Mouse (Mus musculus): ENCODE results near the gene Olfr427. TPM values are rescaled to one million over a fixed set of nuclear protein-coding genes. Genes with fewer than 3 reads are reported as not detected.

Gene Olfr427
- polyA plus RNA-seq, 1 experiment from 2014 or later = not detected

DNA sequence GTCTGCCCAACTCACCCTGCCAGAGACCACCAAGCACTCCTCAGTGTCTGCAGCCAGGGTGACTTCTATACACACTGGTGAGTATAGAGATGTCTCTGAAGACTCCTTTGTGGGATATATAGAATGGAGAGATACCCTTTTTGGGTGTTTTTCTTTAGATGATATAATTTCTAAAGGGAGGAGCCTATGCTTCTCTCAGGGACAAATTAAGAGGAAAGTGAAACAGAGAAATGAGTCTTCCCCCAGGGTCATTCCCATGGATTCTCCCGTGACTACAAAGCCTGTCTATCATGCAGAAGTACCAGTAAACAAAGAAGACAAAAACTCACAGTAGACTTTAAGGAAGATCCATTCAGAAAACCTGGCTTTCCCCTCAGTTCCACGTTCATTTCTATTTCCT lies 24.4 kb downstream of the Olfr427 start, which contains the start of gene Olfr231:
Olfr231 (minus strand) TSS at position 101 of the 400 bp plus-strand sequence.
- no peaks in the 10 kb centered on the region for H3K27me3 ChIP-seq
- no peak within 1 kb of the TSS for H3K9ac ChIP-seq
- H3K9me3 ChIP-seq = no peaks in the 10 kb centered on the region
- H3K4me3 ChIP-seq = no peak within 1 kb of the TSS
- H3K36me3 ChIP-seq = no peaks in the 10 kb centered on the region
- 45% methylated on average over 2 of the region's 2 CpGs for WGBS
- no peak within 1 kb of the TSS for H3K27ac ChIP-seq
- no peaks in the 10 kb centered on the region for H3K4me1 ChIP-seq
- ATAC-seq (ENCODE audit: insufficient number of reproducible peaks, insufficient read depth, low FRiP score, low TSS enrichment, low read depth) = no peak
- H3K4me2 ChIP-seq = no peak within 1 kb of the TSS

DNA sequence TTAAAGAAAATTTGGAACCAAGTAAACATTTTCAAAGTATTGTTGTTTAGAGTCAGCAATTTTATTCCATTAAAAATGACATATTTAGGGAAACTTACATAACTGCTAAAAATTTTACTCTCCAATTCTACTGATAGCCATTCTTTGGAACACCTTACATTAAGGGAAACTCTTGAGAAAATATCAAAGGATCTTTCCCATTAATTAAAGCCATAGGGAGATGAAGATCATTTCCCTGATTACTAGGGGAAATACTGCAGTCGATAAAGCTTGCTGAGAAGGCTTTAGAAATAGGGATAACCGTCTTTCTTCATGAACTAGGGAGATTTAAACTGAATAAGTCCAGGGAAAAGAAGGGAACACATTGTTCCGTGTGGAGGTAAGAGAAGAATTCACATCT lies 34.5 kb downstream of the Olfr427 start, which contains the start of gene Olfr424:
Olfr424 (plus strand) TSS at position 301 of the 400 bp plus-strand sequence.
- no peak for ATAC-seq (ENCODE audit: insufficient number of reproducible peaks, insufficient read depth, low FRiP score, low TSS enrichment, low read depth)
- WGBS = 68% methylated on average over 3 of the region's 3 CpGs
- H3K27ac ChIP-seq = no peak within 1 kb of the TSS

DNA sequence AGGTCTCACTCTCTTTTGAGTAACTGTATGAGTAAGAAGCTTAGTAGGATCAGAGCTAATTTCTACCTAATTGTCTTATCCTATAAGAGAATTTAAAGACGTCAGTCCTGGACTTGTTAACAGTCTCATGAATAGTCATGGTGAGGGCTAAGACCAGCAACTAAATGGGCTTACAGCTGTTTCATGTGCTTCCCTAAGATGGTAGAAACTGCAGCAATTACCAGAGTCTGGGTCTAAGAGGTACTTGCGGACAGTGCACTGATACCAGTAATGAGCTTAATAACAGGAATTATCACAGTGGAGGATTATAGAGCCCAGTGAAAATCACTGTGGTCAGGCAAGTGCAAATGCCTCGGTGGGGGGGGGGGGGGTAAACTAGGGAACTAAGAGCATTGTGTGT lies 35.3 kb downstream of the Olfr427 start:
- Histone ChIP-seq H3K36me3 (no peaks in the 10 kb centered on the region), H3K4me3 (no peak overlapping the region), H3K9ac (no peak overlapping the region), H3K27me3 (no peaks in the 10 kb centered on the region), H3K4me2 (no peak overlapping the region), H3K9me3 (no peaks in the 10 kb centered on the region), H3K4me1 (no peaks in the 10 kb centered on the region), H3K27ac (no peak overlapping the region)
- ATAC-seq (ENCODE audit: insufficient number of reproducible peaks, insufficient read depth, low FRiP score, low TSS enrichment, low read depth) = no peak
- 54% methylated on average over 3 of the region's 3 CpGs for WGBS

More for the DNA sequence above, 34.5 kb downstream of the Olfr427 start, which contains the start of gene Olfr424:
- no peak within 1 kb of the TSS for H3K4me3 ChIP-seq
- H3K9ac ChIP-seq = no peak within 1 kb of the TSS
- no peaks in the 10 kb centered on the region for H3K36me3 ChIP-seq
- no peak within 1 kb of the TSS for H3K4me2 ChIP-seq
- H3K4me1 ChIP-seq = no peaks in the 10 kb centered on the region
- H3K9me3 ChIP-seq = no peaks in the 10 kb centered on the region
- H3K27me3 ChIP-seq = no peaks in the 10 kb centered on the region

DNA sequence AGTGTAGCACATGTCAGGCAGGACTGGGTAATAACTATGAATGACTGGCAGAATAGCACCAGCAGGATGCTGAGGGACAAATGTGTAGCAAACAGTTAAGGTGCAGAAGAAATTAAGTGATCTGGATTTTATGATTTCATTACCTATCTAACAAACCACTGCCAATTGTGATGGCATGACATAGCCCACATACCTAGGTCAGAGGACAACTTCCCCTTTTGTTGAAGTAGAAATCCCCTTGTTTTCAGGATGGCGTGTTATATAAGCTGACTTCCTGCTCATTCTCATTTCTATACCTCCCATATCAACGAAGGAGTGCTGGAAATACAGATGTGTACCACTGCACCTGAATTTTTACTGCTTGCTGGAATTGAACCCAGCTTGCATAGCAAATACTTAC lies 44.7 kb downstream of the Olfr427 start:
- Histone ChIP-seq H3K9me3 (no peaks in the 10 kb centered on the region), H3K36me3 (no peaks in the 10 kb centered on the region), H3K9ac (no peak overlapping the region), H3K27me3 (no peaks in the 10 kb centered on the region), H3K27ac (no peak overlapping the region), H3K4me3 (no peak overlapping the region), H3K4me2 (no peak overlapping the region), H3K4me1 (no peaks in the 10 kb centered on the region)
- WGBS = 83% methylated on average over 2 of the region's 2 CpGs
- ATAC-seq (ENCODE audit: insufficient number of reproducible peaks, insufficient read depth, low FRiP score, low TSS enrichment, low read depth) = no peak

DNA sequence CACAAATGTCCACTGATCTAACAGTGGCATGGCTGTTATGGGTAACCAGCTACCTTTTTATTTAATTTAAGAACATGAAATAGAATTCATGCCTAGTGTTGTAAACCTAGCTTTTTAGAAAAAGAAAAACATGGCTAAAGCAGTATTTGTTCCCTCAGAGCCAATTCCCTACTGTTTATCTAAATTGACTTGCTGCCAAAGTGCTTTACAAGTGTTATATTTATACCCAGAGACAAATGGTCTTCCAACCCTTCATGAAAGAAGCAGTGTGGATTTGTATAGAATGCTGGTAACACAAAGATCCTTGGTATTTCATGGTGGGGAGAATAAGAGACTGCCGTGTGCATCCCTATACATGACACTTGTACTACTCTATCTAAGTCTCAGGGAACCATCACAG lies 50.0 kb downstream of the Olfr427 start:
- Histone ChIP-seq H3K27ac (no peak overlapping the region), H3K4me2 (no peak overlapping the region), H3K9ac (no peak overlapping the region), H3K36me3 (no peaks in the 10 kb centered on the region), H3K4me1 (no peaks in the 10 kb centered on the region), H3K4me3 (no peak overlapping the region), H3K27me3 (no peaks in the 10 kb centered on the region), H3K9me3 (no peaks in the 10 kb centered on the region)
- WGBS = 94% methylated on average over 1 of the region's 1 CpGs
- no peak for ATAC-seq (ENCODE audit: insufficient number of reproducible peaks, insufficient read depth, low FRiP score, low TSS enrichment, low read depth)

DNA sequence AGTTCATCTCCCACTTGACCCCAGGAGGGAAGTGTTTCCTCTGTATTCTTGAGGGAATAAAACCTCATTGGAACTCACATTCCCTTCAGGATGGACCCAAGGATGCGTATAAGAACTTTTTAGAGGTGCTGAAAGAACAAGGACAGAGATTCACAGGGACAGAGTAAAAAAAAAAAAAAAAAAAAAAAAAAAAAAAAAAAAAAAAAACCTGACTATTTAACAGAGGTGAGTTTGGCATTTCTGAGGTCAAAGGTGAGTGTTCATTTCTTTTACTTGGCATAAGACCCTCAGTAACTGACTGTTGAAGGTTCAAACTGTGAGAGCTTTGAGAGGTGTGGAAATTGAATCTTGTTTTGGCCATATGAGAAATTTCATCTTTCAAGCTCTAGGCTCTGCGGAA lies 52.6 kb downstream of the Olfr427 start:
- no peaks in the 10 kb centered on the region for H3K27me3 ChIP-seq
- no peak overlapping the region for H3K4me2 ChIP-seq
- H3K4me3 ChIP-seq = no peak overlapping the region
- ATAC-seq (ENCODE audit: insufficient number of reproducible peaks, insufficient read depth, low FRiP score, low TSS enrichment, low read depth) = no peak
- no peaks in the 10 kb centered on the region for H3K4me1 ChIP-seq
- 79% methylated on average over 2 of the region's 2 CpGs for WGBS
- H3K9ac ChIP-seq = no peak overlapping the region
- H3K27ac ChIP-seq = no peak overlapping the region
- no peaks in the 10 kb centered on the region for H3K36me3 ChIP-seq
- H3K9me3 ChIP-seq = no peaks in the 10 kb centered on the region

Other genes starting within 250 kb of the Olfr427 start
- 0.63 and 1.1 TPM in 2 replicates for gene Ifi211, start 183.8 kb upstream of the Olfr427 start, polyA plus RNA-seq (2015; fragmentation: Nextera tagmentation; extraction: Ambion mirVana)
- gene Mndal, start 154.4 kb upstream of the Olfr427 start, polyA plus RNA-seq (2015; fragmentation: Nextera tagmentation; extraction: Ambion mirVana) = 0.62 and 1.7 TPM in 2 replicates
- gene Ifi203, start 154.2 kb upstream of the Olfr427 start, polyA plus RNA-seq (2015; fragmentation: Nextera tagmentation; extraction: Ambion mirVana) = 0.34 and 0.53 TPM in 2 replicates
- gene Ifi202b, start 114.1 kb upstream of the Olfr427 start, polyA plus RNA-seq (2015; fragmentation: Nextera tagmentation; extraction: Ambion mirVana) = 1.5 and 2.0 TPM in 2 replicates
- gene Ifi205, start 65.1 kb upstream of the Olfr427 start, polyA plus RNA-seq (2015; fragmentation: Nextera tagmentation; extraction: Ambion mirVana) = not detected in 2 replicates
- gene Olfr433, start 56.2 kb upstream of the Olfr427 start, polyA plus RNA-seq (2015; fragmentation: Nextera tagmentation; extraction: Ambion mirVana) = 0.10 TPM in 1 of 2 replicates, not detected in the other
- not detected in 2 replicates for gene Olfr432, start 47.7 kb upstream of the Olfr427 start, polyA plus RNA-seq (2015; fragmentation: Nextera tagmentation; extraction: Ambion mirVana)
- 0.08 and 0.14 TPM in 2 replicates for gene Olfr430, start 30.3 kb upstream of the Olfr427 start, polyA plus RNA-seq (2015; fragmentation: Nextera tagmentation; extraction: Ambion mirVana)
- gene Olfr429, start 12.6 kb upstream of the Olfr427 start, polyA plus RNA-seq (2015; fragmentation: Nextera tagmentation; extraction: Ambion mirVana) = 0.22 and 0.37 TPM in 2 replicates
- gene Olfr231, start 24.3 kb downstream of the Olfr427 start, polyA plus RNA-seq (2015; fragmentation: Nextera tagmentation; extraction: Ambion mirVana) = 0.37 and 0.85 TPM in 2 replicates
- not detected in 2 replicates for gene Olfr424, start 34.6 kb downstream of the Olfr427 start, polyA plus RNA-seq (2015; fragmentation: Nextera tagmentation; extraction: Ambion mirVana)
- gene Olfr420, start 58.7 kb downstream of the Olfr427 start, polyA plus RNA-seq (2015; fragmentation: Nextera tagmentation; extraction: Ambion mirVana) = not detected in 2 replicates
- gene Spta1, start 75.9 kb downstream of the Olfr427 start, polyA plus RNA-seq (2015; fragmentation: Nextera tagmentation; extraction: Ambion mirVana) = 0.38 and 0.67 TPM in 2 replicates
- not detected in 2 replicates for gene Olfr419, start 155.2 kb downstream of the Olfr427 start, polyA plus RNA-seq (2015; fragmentation: Nextera tagmentation; extraction: Ambion mirVana)
- not detected in 2 replicates for gene Mptx1, start 233.6 kb downstream of the Olfr427 start, polyA plus RNA-seq (2015; fragmentation: Nextera tagmentation; extraction: Ambion mirVana)